Mouse (Mus musculus): Measurements from ENCODE around the gene Nenf.

- no peak for TF ChIP-seq CTCF (conservative IDR thresholded peaks at IDR 0.05; ENCODE audit: insufficient read depth, insufficient read length, low read depth, low read length)
- no peak for TF ChIP-seq POLR2A (IDR thresholded peaks at IDR 0.05; ENCODE audit: low read depth, low read length)
Observed at GRCm38 (mm10) chr1:191330356-191330755, 12.4 kb upstream of the Nenf start.

Data from kidney, adult 2 months (tissue).